Mouse (Mus musculus): ENCODE data around the gene Krt33b.

The Krt33b gene

DNA sequence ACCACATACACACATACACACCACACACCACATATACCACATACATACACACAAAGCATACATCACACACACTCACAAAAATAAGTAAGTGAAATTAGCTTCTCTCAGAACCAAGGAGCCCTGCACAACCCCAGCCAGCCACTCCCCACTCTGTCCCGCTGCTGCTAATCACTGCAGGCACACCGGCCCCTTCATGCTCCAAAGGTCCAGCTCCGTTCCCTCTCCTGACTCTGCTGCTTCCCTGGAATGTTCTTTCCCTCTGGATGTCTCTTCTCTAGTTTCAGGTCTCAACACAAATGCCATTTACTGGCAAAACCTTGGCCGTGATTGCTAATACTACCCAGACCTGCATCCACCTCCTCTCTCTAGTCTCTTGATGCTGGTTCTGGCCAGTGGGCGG lies 19.0 kb downstream of the Krt33b start:
- TF ChIP-seq GATA4 (IDR thresholded peaks at IDR 0.05; ENCODE audit: insufficient replicate concordance, low read length), result no peak

DNA sequence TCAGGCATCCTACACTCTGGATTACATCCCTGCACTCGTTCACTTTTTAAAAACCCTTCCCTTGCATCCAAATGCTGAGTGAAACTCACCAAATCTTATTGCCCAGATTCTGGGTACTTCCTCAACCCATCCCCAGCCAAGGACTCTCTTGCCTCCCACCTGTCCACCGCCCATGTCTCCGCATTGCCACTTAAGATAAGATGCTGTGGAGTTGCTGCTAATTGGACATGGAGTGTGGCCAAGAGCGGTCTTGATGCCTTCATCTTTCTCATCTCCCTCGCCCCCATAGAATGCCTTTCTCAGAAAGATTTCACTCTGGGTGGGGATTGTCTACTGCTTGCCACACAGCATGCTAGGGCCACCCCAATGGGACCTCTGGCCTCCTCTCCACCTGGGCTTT lies 21.3 kb downstream of the Krt33b start:
- no peak for TF ChIP-seq GATA4 (IDR thresholded peaks at IDR 0.05; ENCODE audit: insufficient replicate concordance, low read length)

DNA sequence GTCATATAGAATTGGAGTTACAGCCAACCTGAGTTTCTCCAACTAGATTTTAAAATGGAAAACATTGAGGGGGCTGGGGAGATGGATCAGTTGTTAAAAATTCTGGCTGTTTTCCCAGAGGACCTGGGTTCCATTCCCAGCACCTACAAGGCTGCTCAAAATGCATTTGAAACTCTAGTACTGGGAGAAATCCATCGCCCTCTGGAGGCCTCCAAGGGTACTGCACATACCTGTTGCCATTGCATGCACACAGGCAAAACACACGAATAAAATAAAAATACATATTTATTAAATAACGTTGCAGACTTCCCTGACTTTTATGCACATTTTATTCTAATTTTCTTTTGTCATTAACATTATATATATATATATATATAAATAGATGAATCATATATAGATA lies 23.0 kb downstream of the Krt33b start:
- no peak for TF ChIP-seq GATA4 (IDR thresholded peaks at IDR 0.05; ENCODE audit: insufficient replicate concordance, low read length)

DNA sequence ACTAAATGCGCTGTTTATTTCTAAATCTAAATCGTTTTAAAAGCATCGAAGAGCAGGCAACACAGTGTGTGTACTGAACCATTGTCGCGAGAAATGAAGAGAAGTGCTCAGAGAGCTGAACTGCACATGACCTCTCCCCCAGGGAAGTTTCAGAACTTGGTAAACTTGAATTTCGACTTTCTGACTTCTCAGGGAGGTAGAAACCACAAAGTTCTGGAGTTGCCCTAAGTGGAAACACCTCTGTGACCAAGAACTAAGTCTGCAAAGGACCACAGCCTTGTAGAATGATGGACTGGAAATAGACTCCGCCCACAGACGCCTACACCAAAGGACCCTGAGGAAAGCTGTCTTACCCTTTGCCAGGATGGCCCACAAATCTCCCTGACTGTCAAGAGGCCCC lies 23.8 kb downstream of the Krt33b start:
- no peak for TF ChIP-seq GATA4 (IDR thresholded peaks at IDR 0.05; ENCODE audit: insufficient replicate concordance, low read length)

DNA sequence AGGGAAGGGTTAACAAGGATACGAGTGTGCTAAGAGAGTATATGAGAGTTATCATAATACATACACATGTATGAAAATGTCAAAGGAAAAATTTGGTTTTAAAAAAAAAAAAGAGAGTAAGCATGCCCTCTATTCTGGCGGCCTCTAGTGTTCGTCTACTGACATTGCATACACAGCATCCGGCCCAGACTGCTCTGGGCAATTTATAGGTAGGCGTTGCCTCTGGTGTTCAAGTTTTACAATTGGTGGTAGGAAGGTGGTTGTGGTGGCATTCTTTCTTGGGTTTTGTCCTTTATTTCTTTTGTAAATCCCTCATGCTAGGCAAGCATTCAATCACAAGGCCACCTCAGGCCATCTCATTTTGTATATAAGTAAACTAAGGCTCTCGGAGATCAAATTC lies 24.8 kb downstream of the Krt33b start:
- TF ChIP-seq GATA4 (IDR thresholded peaks at IDR 0.05; ENCODE audit: insufficient replicate concordance, low read length), result no peak

DNA sequence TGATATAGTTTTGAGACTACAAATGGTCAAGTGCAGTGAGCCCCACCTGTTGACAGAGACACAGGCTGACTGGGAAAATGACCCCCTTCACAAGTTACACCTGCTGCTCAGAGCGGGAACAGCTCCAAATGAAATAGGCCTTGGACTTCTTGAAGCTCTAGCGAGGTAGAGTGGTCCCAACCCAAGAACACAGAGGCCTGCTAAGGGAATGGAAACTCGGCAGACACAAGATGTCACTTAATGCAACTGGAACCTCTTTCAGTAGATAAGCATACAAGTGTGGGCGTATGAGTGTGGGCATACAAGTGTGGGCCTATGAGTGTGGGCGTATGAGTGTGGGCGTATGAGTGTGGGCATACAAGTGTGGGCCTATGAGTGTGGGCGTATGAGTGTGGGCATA lies 30.6 kb downstream of the Krt33b start:
- no peak for TF ChIP-seq GATA4 (IDR thresholded peaks at IDR 0.05; ENCODE audit: insufficient replicate concordance, low read length)

DNA sequence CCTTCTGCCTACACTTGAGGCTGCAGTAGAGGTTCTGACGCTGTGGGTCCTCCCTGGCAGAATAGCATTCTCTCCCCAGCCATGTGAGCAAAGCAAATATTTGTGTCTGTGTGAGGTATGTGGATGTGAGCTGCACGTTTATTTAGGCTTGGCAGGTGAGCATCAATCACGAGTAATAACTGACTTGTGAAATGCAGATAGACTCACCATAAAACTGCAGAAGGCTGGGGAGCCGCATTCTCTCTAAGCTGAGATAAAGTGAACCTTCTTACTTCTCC lies 35.3 kb downstream of the Krt33b start:
- no peak for TF ChIP-seq GATA4 (IDR thresholded peaks at IDR 0.05; ENCODE audit: insufficient replicate concordance, low read length)

DNA sequence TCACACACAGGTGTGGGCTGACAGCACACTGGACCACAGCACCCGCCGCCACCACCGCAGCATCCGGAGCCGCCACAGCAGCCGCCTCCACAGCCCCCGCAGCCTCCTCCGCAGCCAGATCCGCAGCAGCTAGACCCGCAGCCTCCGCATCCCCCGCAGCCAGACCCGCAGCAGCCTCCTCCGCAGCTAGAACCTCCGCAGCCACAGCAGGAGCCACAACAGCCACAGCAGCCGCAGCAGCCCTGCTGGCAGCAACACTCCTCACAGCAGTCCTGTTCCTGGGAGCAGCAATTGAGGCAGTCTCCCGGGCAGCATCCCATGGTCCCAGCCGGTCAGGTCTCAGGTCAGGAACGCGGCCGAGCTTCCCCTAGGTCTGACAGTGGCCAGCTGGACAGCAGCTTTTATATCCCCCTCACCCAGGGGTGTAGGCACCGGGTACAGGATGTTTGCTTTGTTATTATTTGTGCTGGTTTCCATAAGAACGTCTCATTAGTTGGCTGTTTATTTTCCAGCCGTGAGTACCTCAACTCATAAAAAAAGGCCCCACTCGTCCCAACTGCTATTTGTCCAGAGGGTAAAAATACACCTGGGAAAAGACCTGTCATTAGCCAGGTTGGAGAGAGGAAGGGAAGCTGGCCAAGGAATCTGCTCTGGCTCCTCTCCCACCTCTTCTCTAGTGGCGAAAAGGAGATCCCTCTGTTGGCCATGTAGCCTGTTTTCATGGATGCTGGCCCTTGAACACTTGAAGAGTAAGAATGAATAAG lies 35.9 kb downstream of the Krt33b start, which contains the start of gene Krtap17-1:
TSS of gene Krtap17-1 (minus strand) at position 375 of the 764 bp plus-strand sequence.
- TF ChIP-seq GATA4 (IDR thresholded peaks at IDR 0.05; ENCODE audit: insufficient replicate concordance, low read length), result no peak

DNA sequence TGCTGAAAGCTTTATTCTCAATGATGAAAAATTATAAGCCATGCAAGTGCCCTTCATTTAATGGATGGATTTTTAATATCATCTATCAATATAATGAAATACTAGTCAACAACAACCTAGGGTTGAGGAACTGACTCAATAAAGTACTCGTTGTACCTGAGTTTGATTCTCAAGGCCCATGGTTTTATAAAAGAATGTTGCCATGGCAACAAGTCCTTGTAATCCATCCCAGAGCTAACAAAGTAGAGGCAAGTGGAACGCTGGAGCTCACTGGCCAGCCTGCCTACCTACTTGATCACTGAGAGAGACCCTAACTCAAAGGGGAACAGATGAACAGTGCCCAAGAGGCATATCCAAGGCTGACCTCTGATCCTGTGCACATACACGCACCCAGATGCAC lies 39.1 kb downstream of the Krt33b start:
- TF ChIP-seq GATA4 (IDR thresholded peaks at IDR 0.05; ENCODE audit: insufficient replicate concordance, low read length), result no peak

DNA sequence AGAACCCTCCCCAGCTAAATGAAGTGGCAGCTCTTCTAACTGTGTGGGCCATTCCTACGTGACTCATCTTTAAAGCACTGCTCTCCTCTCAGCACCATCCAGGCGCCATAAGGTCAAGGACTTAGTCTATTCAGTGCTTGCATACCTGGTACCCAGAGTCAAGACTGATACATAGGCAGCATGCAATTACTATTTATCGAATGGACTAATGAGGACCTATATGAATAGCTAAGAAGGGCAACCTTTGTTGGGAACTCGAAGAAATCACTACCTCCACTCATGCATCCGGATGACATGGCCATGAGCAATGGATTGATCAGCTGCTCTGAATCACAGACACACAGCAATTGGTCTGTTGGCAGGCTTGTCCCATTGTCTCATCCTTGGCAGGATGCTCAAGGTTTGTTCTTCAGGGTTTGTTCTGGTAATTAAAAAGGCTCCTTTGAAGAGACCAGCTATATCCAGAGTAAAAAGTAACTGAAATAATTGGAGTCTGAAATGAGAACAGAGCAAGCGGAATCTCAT lies 39.7 kb downstream of the Krt33b start:
- no peak for TF ChIP-seq GATA4 (IDR thresholded peaks at IDR 0.05; ENCODE audit: insufficient replicate concordance, low read length)

DNA sequence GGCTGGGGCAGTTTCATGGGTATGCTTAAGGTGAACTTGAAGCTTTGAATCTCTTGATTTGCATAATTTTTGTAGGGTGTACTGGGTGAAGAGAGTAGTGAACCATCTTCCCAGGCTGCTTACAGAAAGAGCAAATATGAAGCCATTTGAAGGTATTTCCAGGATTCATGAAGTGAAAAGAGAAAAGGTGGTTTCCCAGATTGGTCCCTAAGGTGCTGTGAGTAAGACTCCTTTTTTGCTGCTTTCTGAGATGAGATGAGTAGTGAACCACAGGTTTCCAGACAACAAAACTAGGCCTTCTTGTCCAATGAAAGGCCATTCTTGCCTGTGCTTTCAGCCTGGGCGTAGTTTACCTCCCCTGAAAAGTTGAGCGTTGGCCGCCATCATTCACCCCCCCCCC lies 41.1 kb downstream of the Krt33b start:
- TF ChIP-seq GATA4 (IDR thresholded peaks at IDR 0.05; ENCODE audit: insufficient replicate concordance, low read length), result no peak

DNA sequence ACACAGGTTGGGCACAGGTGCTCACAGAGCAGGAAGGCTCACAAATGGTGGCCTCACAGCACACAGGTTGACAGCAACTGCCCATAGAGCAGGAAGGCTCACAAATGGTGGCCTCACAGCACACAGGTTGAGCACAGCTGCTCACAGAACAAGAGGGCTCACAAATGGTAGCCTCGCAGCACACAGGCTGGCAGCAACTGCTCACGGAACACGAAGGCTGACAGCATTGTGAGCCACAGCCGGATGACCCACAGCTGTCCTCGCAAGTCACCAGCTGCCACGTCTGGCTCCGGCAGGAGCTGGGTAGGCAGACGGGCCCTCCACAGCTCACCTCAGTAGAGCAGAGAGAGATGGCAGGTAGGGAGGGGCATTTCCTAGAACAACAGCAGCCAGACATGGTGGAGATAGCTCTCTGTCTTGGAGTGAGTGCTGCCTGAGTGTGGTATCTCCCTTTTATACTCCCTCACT lies 43.5 kb downstream of the Krt33b start, which contains the start of gene Krtap16-1:
TSS of gene Krtap16-1 (minus strand) at position 418 of the 468 bp plus-strand sequence.
- TF ChIP-seq GATA4 (IDR thresholded peaks at IDR 0.05; ENCODE audit: insufficient replicate concordance, low read length), result no peak

DNA sequence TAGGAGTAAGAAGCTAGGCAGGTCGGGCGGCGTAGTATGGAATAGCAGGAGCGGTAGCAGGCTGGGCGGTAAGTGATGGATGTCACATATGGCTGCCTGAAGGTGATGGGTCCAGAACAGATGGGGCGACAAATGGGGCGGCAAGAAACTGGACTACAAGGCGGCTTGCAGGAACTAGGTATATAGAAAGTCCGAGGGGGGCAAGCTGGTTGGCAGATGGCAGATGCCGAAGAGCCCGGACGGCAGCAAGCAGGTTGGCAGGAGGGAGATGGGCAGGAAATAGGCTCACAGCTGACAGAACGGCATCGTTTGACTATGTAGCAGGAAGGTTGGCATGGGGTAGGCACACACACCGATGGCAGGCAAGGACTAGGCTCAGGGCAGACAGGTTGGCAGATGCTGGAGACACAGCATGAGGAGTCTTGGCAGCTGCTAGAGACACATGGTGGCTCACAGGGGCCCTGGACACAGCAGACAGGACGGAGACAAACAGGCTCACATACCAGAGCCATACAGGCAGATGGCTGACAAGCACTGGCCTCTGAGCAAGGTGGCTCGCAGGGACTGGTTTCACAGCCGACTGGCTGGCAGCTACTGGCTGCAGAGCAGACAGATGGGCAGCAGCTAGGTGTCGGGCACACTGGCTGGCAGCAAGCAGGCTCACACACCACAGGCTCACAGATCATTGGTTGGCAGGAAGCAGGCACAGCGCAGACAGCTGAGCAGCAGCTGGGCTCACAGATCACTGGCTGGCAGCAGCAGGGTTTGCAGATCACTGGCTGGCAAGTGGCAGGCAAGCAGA lies 44.2 kb downstream of the Krt33b start:
- no peak for TF ChIP-seq GATA4 (IDR thresholded peaks at IDR 0.05; ENCODE audit: insufficient replicate concordance, low read length)

DNA sequence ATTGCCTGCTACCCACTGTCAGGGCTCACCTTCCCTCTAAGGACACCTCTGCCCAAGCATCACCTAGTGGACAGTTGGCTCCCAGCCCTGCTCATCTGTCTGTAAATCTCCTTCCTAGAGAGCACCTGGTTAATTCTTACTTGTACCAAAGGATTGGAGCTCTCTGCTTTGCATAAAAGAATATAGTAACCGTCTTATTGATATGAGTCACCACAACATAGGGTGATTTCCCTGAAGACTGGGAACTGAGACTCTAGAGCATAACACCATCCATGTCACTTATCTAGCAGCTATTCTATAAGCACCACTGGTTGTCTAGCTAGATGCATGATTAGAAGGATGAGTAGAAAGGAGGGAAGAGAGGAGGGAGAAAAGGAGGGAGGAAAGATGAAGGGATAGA lies 46.2 kb downstream of the Krt33b start:
- TF ChIP-seq GATA4 (IDR thresholded peaks at IDR 0.05; ENCODE audit: insufficient replicate concordance, low read length), result no peak

DNA sequence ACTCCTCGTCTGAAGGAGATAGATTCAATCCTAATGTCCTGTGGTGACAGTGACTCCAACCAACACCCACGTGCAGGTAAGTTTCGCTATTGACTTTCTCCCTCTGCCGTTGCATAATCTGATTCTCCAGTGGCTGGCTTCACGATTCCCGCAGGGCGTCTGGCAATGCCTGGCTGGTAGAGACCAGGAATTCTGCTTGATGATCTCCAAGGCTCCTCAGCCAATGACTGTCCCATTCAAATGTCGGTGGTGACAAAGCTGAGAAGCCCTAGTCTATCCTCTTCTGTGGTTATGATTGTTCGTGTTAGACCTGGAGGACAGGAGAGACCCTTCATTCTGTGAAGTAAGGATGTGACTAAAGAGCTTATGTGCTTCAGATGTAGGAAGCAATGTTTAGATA lies 46.9 kb downstream of the Krt33b start:
- no peak for TF ChIP-seq GATA4 (IDR thresholded peaks at IDR 0.05; ENCODE audit: insufficient replicate concordance, low read length)

DNA sequence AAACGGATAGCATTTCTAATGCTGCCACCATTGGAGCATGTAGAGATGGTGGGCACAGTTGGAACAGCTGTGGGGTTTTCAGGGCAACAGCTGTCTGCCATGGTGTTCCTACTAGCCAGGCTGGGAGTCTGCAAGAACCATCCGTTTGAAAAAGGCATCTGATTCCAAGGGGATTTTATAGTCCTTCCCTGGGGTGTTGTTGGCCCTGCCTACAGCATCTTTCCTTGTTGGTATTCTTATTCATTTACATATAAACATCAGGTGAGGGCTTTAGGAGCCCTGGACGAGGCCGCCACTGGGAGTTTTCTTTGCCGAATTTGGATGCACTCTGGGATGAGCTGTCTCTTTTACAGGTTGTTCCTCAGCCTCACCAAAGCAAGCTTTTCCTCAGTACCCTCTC lies 50.7 kb downstream of the Krt33b start, which contains the start of gene Krtap29-1:
TSS of gene Krtap29-1 (minus strand) at position 101 of the 400 bp plus-strand sequence.
- TF ChIP-seq GATA4 (IDR thresholded peaks at IDR 0.05; ENCODE audit: insufficient replicate concordance, low read length), result no peak

Measured in liver, adult (tissue).